Mouse (Mus musculus) heart, embryonic 11.5 days (tissue): ENCODE data around the gene Dido1. TPM values are rescaled to one million over a fixed set of nuclear protein-coding genes. Genes with fewer than 3 reads are reported as not detected.

Source experiments
- ATAC-seq: fragments of 200-750 bp; cut with Nextera tagmentation; replicated peaks from 2 replicates; pipeline ENCODE4 v1.8.0; 2017; ENCODE audit warnings: moderate library complexity; ENCODE audit not compliant: insufficient number of reproducible peaks, low FRiP score, low TSS enrichment
- H3K27ac ChIP-seq: fragments of 300-500 bp; sonication (generic); 2 replicates; pipeline ENCODE4 v1.5.1; 2014; ENCODE audit warnings: mild to moderate bottlenecking, low read depth, low read length
- H3K27me3 ChIP-seq: fragments of 300-500 bp; sonication (generic); 2 replicates; pipeline ENCODE4 v1.6.1; 2014; ENCODE audit warnings: mild to moderate bottlenecking, low read length, mixed read lengths; ENCODE audit not compliant: control insufficient read depth, insufficient read depth
- H3K36me3 ChIP-seq: fragments of 300-500 bp; sonication (generic); 2 replicates; pipeline ENCODE4 v1.6.1; 2014; ENCODE audit warnings: mild to moderate bottlenecking, low read length, moderate library complexity, mixed read lengths; ENCODE audit not compliant: control insufficient read depth, insufficient read depth
- H3K4me1 ChIP-seq: fragments of 300-500 bp; sonication (generic); 2 replicates; pipeline ENCODE4 v1.6.1; 2014; ENCODE audit warnings: low read length; ENCODE audit not compliant: control insufficient read depth, insufficient read depth
- H3K4me2 ChIP-seq: fragments of 300-500 bp; sonication (generic); 2 replicates; pipeline ENCODE4 v1.6.1; 2014; ENCODE audit warnings: mild to moderate bottlenecking, moderate library complexity
- H3K4me3 ChIP-seq: fragments of 300-500 bp; sonication (generic); 2 replicates; pipeline ENCODE4 v1.5.1; 2014; ENCODE audit warnings: low read depth, low read length
- H3K9ac ChIP-seq: fragments of 300-500 bp; sonication (generic); 2 replicates; pipeline ENCODE4 v1.6.1; 2014; ENCODE audit warnings: mild to moderate bottlenecking, low read depth, low read length, moderate library complexity
- H3K9me3 ChIP-seq: fragments of 300-500 bp; sonication (generic); replicated peaks from 2 replicates; pipeline ENCODE4 v1.6.1; 2016; ENCODE audit warnings: low read length; ENCODE audit not compliant: control insufficient read depth
- WGBS: fragments of 180-500 bp; shearing (Covaris S2); extraction: QIAGEN DNeasy Blood & Tissue Kit; methylation state at CpG from one replicate; pipeline ENCODE4 v1.1.7; 2014; ENCODE audit not compliant: insufficient replicate concordance; 5-methylcytosine and 5-hydroxymethylcytosine counted together
- polyA plus RNA-seq: library from polyadenylated mRNA; unstranded; fragments of >200 nt; fragmentation: Nextera tagmentation; extraction: Ambion mirVana; gene quantifications from 2 replicates; pipeline ENCODE4 v1.2.1, GENCODE M21; 2014

Gene Dido1
- polyA plus RNA-seq, 1 experiment from 2014 or later = 21.3 TPM

DNA sequence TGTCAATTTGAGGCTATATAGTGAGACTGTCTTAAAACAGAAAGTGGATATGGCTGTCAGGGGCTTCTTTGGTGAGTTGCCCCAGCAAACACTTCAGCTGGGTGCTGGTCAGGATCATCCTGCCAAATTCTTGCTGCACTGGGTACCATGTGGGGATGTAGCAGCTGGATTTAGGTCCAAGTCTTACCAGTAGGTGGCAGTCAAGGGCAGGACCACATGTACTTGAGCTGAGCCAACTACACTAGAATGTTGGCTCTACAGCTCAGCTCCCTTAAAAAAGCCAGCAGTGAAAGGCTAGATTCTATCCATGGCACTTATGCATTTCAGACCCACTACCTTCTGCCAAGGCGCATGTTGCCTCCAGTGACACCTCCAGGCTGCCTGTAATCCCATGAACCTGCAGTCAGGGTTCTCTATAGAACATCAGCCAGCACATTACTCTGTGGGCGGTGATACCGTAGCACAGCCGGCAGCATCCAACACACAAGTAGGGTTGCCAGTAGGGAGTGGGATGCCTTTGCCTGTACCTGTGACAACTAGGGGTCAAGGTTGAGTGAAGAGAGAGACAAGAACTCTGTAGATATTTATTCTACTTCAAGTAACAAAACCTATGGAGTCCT is 52.3 kb downstream of the Dido1 start:
- no peak for ATAC-seq

DNA sequence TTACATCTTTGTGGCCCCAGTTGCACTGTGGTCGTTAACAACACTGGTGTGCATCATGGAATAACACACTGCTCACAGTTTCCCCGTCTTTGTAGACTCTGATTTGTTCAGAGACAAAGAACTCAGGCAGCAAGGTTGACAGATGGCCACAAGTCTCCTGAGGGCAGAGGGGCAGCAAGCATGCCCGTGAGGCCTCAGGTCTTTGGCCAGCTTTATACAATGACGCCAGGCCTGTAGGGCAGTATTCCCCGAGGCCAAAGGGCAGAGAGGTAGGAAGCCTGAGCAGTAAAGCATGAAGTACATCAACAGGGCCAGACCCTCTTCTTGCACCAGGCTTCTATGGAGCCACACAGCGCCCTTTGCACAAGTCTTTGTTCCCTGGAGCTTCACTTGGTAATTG is 54.6 kb downstream of the Dido1 start:
- no peak overlapping the region for H3K4me2 ChIP-seq
- no peaks in the 10 kb centered on the region for H3K27me3 ChIP-seq
- peaks cover 4% of the 10 kb centered on the region; the same call in 1 of the 2 replicates for H3K4me1 ChIP-seq
- no peaks in the 10 kb centered on the region for H3K36me3 ChIP-seq
- no peak overlapping the region for H3K4me3 ChIP-seq
- ATAC-seq = no peak
- no peaks in the 10 kb centered on the region for H3K9me3 ChIP-seq
- H3K27ac ChIP-seq = no peak overlapping the region
- 71% methylated on average over 6 of the region's 6 CpGs for WGBS
- no peak overlapping the region for H3K9ac ChIP-seq

More for the DNA sequence above, 52.3 kb downstream of the Dido1 start:
- Histone ChIP-seq H3K27me3 (no peaks in the 10 kb centered on the region), H3K9me3 (no peaks in the 10 kb centered on the region), H3K4me1 (peaks cover 4% of the 10 kb centered on the region; the same call in 1 of the 2 replicates), H3K4me3 (no peak overlapping the region), H3K36me3 (peaks cover 8% of the 10 kb centered on the region), H3K27ac (no peak overlapping the region), H3K4me2 (no peak overlapping the region), H3K9ac (no peak overlapping the region)
- 68% methylated on average over 4 of the region's 4 CpGs for WGBS

DNA sequence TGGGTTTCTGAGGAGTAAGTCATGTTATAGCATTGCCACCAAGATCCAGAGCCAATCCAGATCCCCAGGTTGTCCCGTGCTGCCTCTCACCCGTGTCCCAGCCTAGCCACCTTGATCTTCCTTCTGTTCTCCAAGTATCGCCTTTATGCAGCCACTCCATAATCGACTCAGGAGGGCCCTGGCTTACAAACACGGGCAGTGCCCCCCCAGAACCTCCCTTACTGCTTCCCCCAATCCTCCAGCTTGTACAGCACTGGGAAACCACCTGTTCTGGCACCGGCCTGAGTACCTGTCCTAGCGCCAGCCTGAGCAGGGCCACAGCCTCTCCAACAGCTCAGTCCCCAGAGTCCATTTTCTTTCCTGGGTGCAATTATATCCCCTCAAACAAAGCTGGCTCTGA is 55.1 kb downstream of the Dido1 start:
- no peak overlapping the region for H3K9ac ChIP-seq
- no peak for ATAC-seq
- no peaks in the 10 kb centered on the region for H3K27me3 ChIP-seq
- H3K4me2 ChIP-seq = no peak overlapping the region
- H3K27ac ChIP-seq = no peak overlapping the region
- no peaks in the 10 kb centered on the region for H3K9me3 ChIP-seq
- no peaks in the 10 kb centered on the region for H3K36me3 ChIP-seq
- 74% methylated on average over 7 of the region's 7 CpGs for WGBS
- H3K4me1 ChIP-seq = peaks cover 2% of the 10 kb centered on the region; the same call in 1 of the 2 replicates
- no peak overlapping the region for H3K4me3 ChIP-seq

DNA sequence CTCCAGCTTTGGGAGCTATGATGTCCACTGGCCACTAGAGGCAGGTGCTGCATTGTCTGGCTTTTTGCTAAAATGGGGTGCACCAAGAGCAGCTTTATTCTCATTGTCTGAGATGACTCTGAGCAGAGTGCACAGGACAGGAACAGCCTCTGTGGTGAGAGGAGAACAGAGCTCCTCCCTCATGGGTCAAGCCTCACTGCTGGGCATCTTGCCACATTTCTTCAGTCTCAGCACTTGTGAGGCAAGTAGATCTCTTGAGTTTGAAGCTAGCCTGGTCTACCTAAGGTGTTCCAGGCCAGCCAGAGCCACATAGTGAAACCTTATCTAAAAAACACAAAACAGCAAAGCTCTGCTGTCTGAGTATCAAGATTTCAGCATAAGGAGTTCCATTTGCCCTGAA is 63.0 kb downstream of the Dido1 start:
- H3K27me3 ChIP-seq = peaks cover 23% of the 10 kb centered on the region
- H3K4me3 ChIP-seq = no peak overlapping the region
- no peaks in the 10 kb centered on the region for H3K36me3 ChIP-seq
- H3K4me1 ChIP-seq = no peaks in the 10 kb centered on the region
- H3K4me2 ChIP-seq = no peak overlapping the region
- peaks cover 15% of the 10 kb centered on the region for H3K9me3 ChIP-seq
- no peak overlapping the region for H3K9ac ChIP-seq
- no peak for ATAC-seq
- no peak overlapping the region for H3K27ac ChIP-seq

DNA sequence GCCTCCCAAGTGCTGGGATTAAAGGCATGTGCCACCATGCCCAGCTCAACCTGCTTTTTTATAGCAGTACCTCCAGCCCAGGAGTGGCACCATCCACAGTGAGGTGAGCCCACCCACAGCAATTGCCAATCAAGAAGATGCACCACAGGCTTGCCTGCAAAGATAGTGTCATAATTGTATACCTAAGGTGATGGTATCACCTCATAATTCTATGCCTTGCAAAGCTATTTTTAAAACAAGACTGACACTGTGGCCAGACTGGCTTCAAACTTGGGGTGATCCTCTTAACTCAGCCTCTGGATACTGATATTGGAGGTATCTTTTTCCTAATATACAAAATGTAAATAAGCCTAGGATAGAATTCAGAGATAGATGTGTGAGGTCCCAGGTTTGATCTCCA is 66.2 kb downstream of the Dido1 start:
- H3K27me3 ChIP-seq = peaks cover 47% of the 10 kb centered on the region
- no peak overlapping the region for H3K4me3 ChIP-seq
- H3K9me3 ChIP-seq = peaks cover 15% of the 10 kb centered on the region
- no peaks in the 10 kb centered on the region for H3K36me3 ChIP-seq
- no peak for ATAC-seq
- no peaks in the 10 kb centered on the region for H3K4me1 ChIP-seq
- no peak overlapping the region for H3K9ac ChIP-seq
- no peak overlapping the region for H3K4me2 ChIP-seq
- H3K27ac ChIP-seq = no peak overlapping the region

GRCm38 (mm10) chr2:180642555-180643260 is 67.1 kb downstream of the Dido1 start, which contains the start of gene Tcfl5:
Gene Tcfl5 (minus strand): TSS chr2:180642708.
- peaks cover 44% of the 10 kb centered on the region for H3K27me3 ChIP-seq
- H3K4me1 ChIP-seq = no peaks in the 10 kb centered on the region
- H3K9ac ChIP-seq = 0 out of 2 replicates have a peak within 1 kb of the TSS, but pooled peaks have one; percentile 16
- peak within 1 kb of the TSS; percentile 58 for H3K4me2 ChIP-seq
- H3K9me3 ChIP-seq = peaks cover 15% of the 10 kb centered on the region
- H3K27ac ChIP-seq = no peak within 1 kb of the TSS
- H3K4me3 ChIP-seq = peak within 1 kb of the TSS; percentile 37
- H3K36me3 ChIP-seq = no peaks in the 10 kb centered on the region
- WGBS = 4% methylated on average over 18 of the region's 56 CpGs
- no peak for ATAC-seq

DNA sequence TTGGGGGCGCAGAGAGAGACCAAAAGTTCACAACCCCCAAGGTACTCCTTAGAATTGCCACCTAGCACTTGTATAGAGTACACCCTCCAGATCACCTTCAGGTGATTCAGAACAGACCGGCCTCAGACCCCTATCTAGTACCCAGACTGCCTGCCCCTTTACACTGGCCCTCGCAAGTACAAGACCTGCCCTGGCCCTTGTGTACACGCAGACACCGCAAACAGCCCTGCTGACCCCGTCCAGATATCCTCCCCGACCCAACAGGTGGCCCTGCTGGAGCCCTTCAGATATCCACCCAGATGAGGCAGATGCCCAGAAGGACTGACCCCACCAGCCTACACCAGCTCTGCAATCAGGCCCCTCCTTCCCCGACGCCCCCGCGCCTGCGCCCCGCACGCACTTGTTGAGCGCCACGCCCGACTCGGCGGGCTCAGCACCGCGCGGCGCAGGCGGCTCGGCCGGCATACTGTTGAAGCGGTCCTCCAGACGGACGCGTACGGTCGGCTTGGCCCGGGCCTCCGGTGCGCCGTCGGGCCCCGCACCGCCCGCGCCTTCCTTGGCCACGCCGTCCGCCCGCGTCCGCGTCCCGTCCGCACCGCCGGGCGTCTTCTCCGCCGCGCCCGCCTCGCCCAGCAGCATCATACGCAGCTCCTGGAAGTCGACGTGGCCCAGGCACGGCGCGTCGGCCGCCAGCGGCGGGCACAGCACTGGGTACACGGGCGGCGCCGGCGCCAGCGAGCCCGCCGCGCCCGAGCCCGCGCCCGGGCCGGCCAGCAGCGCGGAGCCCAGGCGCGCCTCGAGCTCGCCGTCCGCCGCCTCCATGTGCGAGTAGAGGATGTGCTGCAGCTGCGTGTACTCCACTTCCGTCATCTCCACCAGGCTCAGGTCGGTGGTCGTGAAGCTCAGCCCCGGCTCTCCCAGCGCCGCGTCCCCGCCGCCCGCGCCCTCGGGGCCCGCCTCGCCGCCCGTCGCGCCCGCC is 67.9 kb downstream of the Dido1 start:
- Histone ChIP-seq H3K27me3 (peaks cover 44% of the 10 kb centered on the region), H3K36me3 (no peaks in the 10 kb centered on the region), H3K4me3 (peak overlapping the region; percentile 37), H3K9me3 (peaks cover 15% of the 10 kb centered on the region), H3K4me2 (peak overlapping the region; percentile 58), H3K4me1 (no peaks in the 10 kb centered on the region), H3K9ac (0 out of 2 replicates have a peak overlapping the region, but pooled peaks have one; percentile 16), H3K27ac (no peak overlapping the region)
- WGBS = 2% methylated on average over 98 of the region's 112 CpGs
- ATAC-seq = peak; percentile 59; the same call in 1 of the 2 replicates

DNA sequence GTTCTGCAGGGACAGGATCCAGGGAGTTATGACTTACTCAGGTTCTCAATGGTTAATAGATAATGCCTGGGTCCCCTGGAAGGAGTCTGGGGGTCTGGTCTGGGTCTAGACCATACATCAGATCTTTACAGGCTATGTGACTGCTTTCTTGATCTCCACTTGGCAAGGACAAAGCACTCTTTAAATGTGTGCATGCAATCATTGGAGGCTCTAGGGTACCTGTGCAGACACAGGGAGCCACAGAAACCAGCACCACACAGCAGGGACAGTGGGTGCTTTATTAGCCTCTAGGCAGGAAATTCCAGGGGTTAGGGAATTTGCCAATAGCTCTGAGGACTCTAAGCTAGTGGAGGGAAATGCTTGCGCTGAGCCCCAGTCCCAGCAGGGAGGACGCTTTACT is 97.9 kb downstream of the Dido1 start:
- Histone ChIP-seq H3K4me1 (no peaks in the 10 kb centered on the region), H3K4me2 (no peak overlapping the region), H3K36me3 (no peaks in the 10 kb centered on the region), H3K9ac (no peak overlapping the region), H3K27me3 (no peaks in the 10 kb centered on the region), H3K4me3 (no peak overlapping the region), H3K27ac (no peak overlapping the region), H3K9me3 (no peaks in the 10 kb centered on the region)
- WGBS = 48% methylated on average over 2 of the region's 2 CpGs
- no peak for ATAC-seq
